Mouse (Mus musculus) olfactory bulb, adult 2 months (tissue): ENCODE data around the gene Homer3.
A peak's percentile ranks its signal among the peaks of the same experiment; 100 is the strongest.

Source experiments
- CTCF ChIP-seq: fragments of 200-500 bp; IDR thresholded peaks from 2 replicates; pipeline ENCODE4 v1.5.1; 2012; ENCODE audit warnings: low read depth, mild to moderate bottlenecking, low read length, moderate library complexity; ENCODE audit not compliant: insufficient read depth
- POLR2A ChIP-seq: fragments of 200-500 bp; IDR thresholded peaks from 2 replicates; pipeline ENCODE4 v1.6.1; 2012; ENCODE audit warnings: mild to moderate bottlenecking, low read depth, low read length, moderate library complexity; ENCODE audit not compliant: insufficient read depth

DNA sequence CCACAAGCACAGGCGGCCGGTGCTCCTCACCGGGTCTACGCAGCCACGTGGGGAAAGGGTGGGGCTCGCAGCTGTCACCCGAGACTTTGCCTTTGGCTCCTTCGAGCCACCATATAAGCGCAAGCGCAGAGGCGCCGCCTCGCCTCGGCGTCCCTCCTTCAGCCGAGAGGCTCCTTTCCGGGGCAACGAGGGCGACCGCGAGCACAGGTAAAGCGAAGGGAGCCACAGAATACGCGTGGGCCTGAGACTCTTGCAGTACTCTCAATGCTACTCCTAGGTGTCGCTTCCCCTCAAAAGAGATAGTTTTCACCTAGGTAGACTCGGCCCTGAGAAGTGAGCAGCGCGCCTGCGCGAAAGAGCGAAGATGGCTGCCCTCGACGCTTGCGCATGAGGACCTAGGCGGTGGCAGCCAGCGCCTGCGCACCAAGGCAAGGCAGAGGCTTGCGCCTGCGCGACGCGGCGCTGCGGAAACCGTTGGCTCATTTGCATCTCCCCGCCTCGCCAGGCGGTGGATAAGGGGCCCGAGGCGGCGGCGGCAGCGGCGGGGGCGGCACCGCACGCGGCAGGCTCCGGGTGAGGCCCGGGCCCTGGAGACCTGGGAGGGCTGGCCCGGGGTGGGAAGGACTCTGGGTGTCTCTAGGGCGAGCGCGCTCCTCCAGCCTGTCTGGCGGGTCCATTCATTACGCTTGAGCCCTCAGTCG lies 48.4 kb upstream of the Homer3 start, which contains the start of the genes Sugp2 and Armc6:
- TF ChIP-seq POLR2A (peak; percentile 74), CTCF (no peak)
